Mouse (Mus musculus) myocyte (in vitro differentiated cells): ENCODE data around the gene Rasa4. TPM values are rescaled to one million over a fixed set of nuclear protein-coding genes. Genes with fewer than 3 reads are reported as not detected.
"Not testable (repeated sequence)": the region's sequence is repeated elsewhere in the genome, so short reads cannot be mapped to it uniquely, and the experiment has no call there.

Experiments
- H3K27me3 ChIP-seq: one replicate; pipeline ENCODE4 v1.6.1; 2011; ENCODE audit not compliant: control insufficient read depth, insufficient read depth, insufficient read length
- H3K36me3 ChIP-seq: one replicate; pipeline ENCODE4 v1.6.1; 2011; ENCODE audit not compliant: control insufficient read depth, insufficient read depth
- H3K4me2 ChIP-seq: one replicate; pipeline ENCODE4 v1.6.1; 2011; ENCODE audit warnings: low read depth, control low read depth
- H3K4me3 ChIP-seq: one replicate; pipeline ENCODE4 v1.5.1; 2011; ENCODE audit warnings: mild to moderate bottlenecking, control low read depth, moderate library complexity
- H3K79me2 ChIP-seq: one replicate; pipeline ENCODE4 v1.6.1; 2011; ENCODE audit not compliant: control insufficient read depth, insufficient read depth
- H3ac ChIP-seq: one replicate; pipeline ENCODE4 v1.6.1; 2011; ENCODE audit not compliant: control insufficient read depth, insufficient read length
- CEBPB ChIP-seq: IDR thresholded peaks from 2 replicates; pipeline ENCODE4 v1.6.1; 2011; ENCODE audit warnings: mild to moderate bottlenecking, moderate library complexity; ENCODE audit not compliant: poor library complexity, insufficient read depth, severe bottlenecking
- E2F4 ChIP-seq: IDR thresholded peaks from one replicate; pipeline ENCODE4 v1.6.1; 2011; ENCODE audit warnings: mild to moderate bottlenecking, control low read depth, moderate library complexity; ENCODE audit not compliant: insufficient read depth
- MAX ChIP-seq: IDR thresholded peaks from one replicate; pipeline ENCODE4 v1.6.1; 2011; ENCODE audit warnings: low read depth, mild to moderate bottlenecking, control low read depth
- MYOD1 ChIP-seq, 3 experiments: IDR thresholded peaks; one replicate each; pipeline ENCODE4 v1.6.1; 2011; ENCODE audit warnings: control low read depth in 2 of 3, low read depth in 2 of 3, mild to moderate bottlenecking in 2 of 3, moderate library complexity in 1 of 3; ENCODE audit not compliant: insufficient read length in 2 of 3, control insufficient read depth in 1 of 3
- MYOG ChIP-seq, 3 experiments: IDR thresholded peaks; one replicate each; pipeline ENCODE4 v1.6.1; 2011; ENCODE audit warnings: control low read depth in 2 of 3, low read depth in 2 of 3, mild to moderate bottlenecking in 2 of 3; ENCODE audit not compliant: insufficient read length in 2 of 3, control insufficient read depth in 1 of 3, insufficient read depth in 1 of 3
- POLR2A ChIP-seq: IDR thresholded peaks from one replicate; pipeline ENCODE4 v1.6.1; 2011; ENCODE audit warnings: low read depth, mild to moderate bottlenecking, control low read depth, moderate library complexity; ENCODE audit not compliant: insufficient read length
- POLR2AphosphoS2 ChIP-seq: IDR thresholded peaks from one replicate; pipeline ENCODE4 v1.6.1; 2011; ENCODE audit warnings: low read depth, control low read depth; ENCODE audit not compliant: insufficient read length
- REST ChIP-seq: IDR thresholded peaks from one replicate; pipeline ENCODE4 v1.6.1; 2011; ENCODE audit warnings: mild to moderate bottlenecking, control low read depth, moderate library complexity; ENCODE audit not compliant: insufficient read depth, insufficient read length
- SRF ChIP-seq: IDR thresholded peaks from one replicate; pipeline ENCODE4 v1.6.1; 2011; ENCODE audit warnings: low read depth; ENCODE audit not compliant: control insufficient read depth, insufficient read length
- TCF12 ChIP-seq: IDR thresholded peaks from one replicate; pipeline ENCODE4 v1.6.1; 2011; ENCODE audit warnings: mild to moderate bottlenecking, control low read depth; ENCODE audit not compliant: poor library complexity, insufficient read depth, severe bottlenecking
- TCF3 ChIP-seq: IDR thresholded peaks from one replicate; pipeline ENCODE4 v1.6.1; 2011; ENCODE audit warnings: low read depth, control low read depth; ENCODE audit not compliant: insufficient read length
- USF1 ChIP-seq: IDR thresholded peaks from one replicate; pipeline ENCODE4 v1.6.1; 2011; ENCODE audit warnings: low read depth, mild to moderate bottlenecking, control low read depth, moderate library complexity
- polyA plus RNA-seq: library from polyadenylated mRNA; unstranded; fragments of >200 nt; fragmentation: generic; extraction: Trizol; gene quantifications from one replicate; pipeline ENCODE4 v1.2.1, GENCODE M21; 2012; ENCODE audit warnings: missing spikeins

Gene Rasa4
- polyA plus RNA-seq, 1 experiment, result 26.9 TPM

- Histone ChIP-seq H3K79me2 (no peaks in the 10 kb centered on the region), H3K4me3 (no peak overlapping the region), H3K27me3 (no peaks in the 10 kb centered on the region), H3ac (no peak overlapping the region), H3K4me2 (no peak overlapping the region), H3K36me3 (no peaks in the 10 kb centered on the region)
- no peak for TF ChIP-seq POLR2AphosphoS2
- no peak for TF ChIP-seq CEBPB
- TF ChIP-seq POLR2A, result no peak
- TF ChIP-seq TCF3, result no peak
- no peak for TF ChIP-seq USF1
- TF ChIP-seq MAX, result no peak
- no peak for TF ChIP-seq TCF12
These were observed 61.1 kb downstream of the Rasa4 start for GRCm38 (mm10) chr5:136144606-136145430.

DNA sequence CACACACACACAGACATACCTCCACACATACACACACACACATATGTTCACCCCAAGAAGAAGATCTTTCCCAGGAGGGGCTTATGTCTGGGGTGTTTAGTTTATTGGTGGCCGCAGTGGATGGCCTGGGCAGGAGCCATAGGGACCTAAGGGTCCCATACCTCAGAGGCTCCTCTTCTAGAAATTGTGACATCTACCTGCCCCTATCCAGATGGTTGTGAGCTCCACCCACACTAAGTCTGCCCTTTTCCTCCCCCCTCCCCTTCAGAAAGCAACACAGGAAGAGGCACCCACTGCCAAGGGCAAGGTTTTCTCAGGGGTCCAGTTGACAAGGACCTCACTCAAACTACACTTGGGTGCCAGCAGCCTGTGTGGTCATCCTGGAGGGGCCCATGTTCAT, 63.2 kb downstream of the Rasa4 start:
- H3K4me3 ChIP-seq, result no peak overlapping the region
- no peaks in the 10 kb centered on the region for H3K36me3 ChIP-seq
- no peaks in the 10 kb centered on the region for H3K79me2 ChIP-seq
- H3K4me2 ChIP-seq, result no peak overlapping the region
- no peak overlapping the region for H3ac ChIP-seq
- no peak for TF ChIP-seq CEBPB
- H3K27me3 ChIP-seq, result no peaks in the 10 kb centered on the region

- Histone ChIP-seq H3K79me2 (no peaks in the 10 kb centered on the region), H3K36me3 (no peaks in the 10 kb centered on the region), H3K27me3 (no peaks in the 10 kb centered on the region), H3K4me3 (no peak overlapping the region), H3ac (no peak overlapping the region), H3K4me2 (no peak overlapping the region)
- no peak for TF ChIP-seq REST
- no peak for TF ChIP-seq E2F4
- TF ChIP-seq USF1, result no peak
- TF ChIP-seq MYOD1 (IDR thresholded peaks at IDR 0.05; ENCODE audit: control insufficient read depth in 1 of 3, insufficient read length in 2 of 3, low read depth in 2 of 3), result no peak
- TF ChIP-seq POLR2A, result no peak
- no peak for TF ChIP-seq POLR2AphosphoS2
- TF ChIP-seq MYOG (IDR thresholded peaks at IDR 0.05; ENCODE audit: control insufficient read depth in 1 of 3, insufficient read depth in 1 of 3, insufficient read length in 2 of 3, low read depth in 2 of 3), result no peak
These were observed 64.0 kb downstream of the Rasa4 start for GRCm38 (mm10) chr5:136147704-136148103.

DNA sequence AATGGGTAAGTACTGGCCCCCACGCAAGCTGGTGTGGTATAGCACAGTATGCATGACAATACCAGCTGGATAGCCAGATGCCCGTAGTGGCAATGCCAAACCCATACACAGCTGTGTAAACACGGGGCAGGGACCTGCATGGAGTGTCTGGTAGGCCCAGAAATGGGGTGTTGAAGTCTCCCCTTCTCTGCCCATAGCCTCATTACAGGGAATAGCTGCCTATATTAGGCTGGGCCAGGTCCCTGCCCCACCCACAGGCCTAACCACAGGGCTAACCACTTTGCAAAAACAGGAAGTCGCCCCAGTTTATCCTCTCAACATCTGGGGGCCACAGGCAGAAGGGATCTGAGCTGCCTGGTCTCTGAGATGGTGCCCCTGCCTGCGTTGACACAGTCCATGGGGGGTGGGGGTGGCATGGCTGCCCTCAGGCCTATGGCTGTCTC, 65.4 kb downstream of the Rasa4 start:
- TF ChIP-seq MYOG (IDR thresholded peaks at IDR 0.05; ENCODE audit: control insufficient read depth in 1 of 3, insufficient read depth in 1 of 3, insufficient read length in 2 of 3, low read depth in 2 of 3) (peak in 1 of 3 experiments; percentile 30), MYOD1 (IDR thresholded peaks at IDR 0.05; ENCODE audit: control insufficient read depth in 1 of 3, insufficient read length in 2 of 3, low read depth in 2 of 3) (peak; percentile 25 to 88 (median 77)), TCF12 (peak; percentile 76), TCF3 (peak; percentile 42)
- peak overlapping the region; percentile 12 for H3K4me2 ChIP-seq
- not testable (repeated sequence) for H3K27me3 ChIP-seq, H3K36me3 ChIP-seq, H3K79me2 ChIP-seq, H3K4me3 ChIP-seq, H3ac ChIP-seq

DNA sequence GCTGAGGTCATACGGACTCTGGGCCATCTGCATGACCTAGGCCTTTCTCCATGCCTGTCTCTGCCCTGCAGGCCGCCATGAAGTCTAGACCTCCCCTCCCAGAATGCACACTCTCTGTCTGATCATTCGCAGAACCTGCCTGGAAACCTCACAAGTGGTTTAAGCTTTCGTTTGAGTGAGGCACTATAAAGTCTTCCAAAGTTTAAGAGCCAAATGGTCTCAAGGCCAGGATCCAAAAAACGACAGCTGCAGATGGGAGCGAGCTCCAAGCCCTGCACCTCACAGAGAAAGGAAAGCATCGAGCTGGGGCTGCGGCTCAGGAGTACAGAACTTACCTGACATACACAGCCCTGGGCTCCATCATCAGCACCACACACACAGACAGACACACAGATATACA, 68.6 kb downstream of the Rasa4 start:
- Histone ChIP-seq H3K4me2 (no peak overlapping the region), H3K36me3 (no peaks in the 10 kb centered on the region), H3ac (no peak overlapping the region), H3K27me3 (no peaks in the 10 kb centered on the region), H3K79me2 (no peaks in the 10 kb centered on the region), H3K4me3 (no peak overlapping the region)
- TF ChIP-seq E2F4 (no peak), MYOD1 (IDR thresholded peaks at IDR 0.05; ENCODE audit: control insufficient read depth in 1 of 3, insufficient read length in 2 of 3, low read depth in 2 of 3) (no peak), REST (no peak), MAX (no peak), TCF12 (no peak), POLR2A (no peak), CEBPB (no peak), POLR2AphosphoS2 (no peak), USF1 (no peak), MYOG (IDR thresholded peaks at IDR 0.05; ENCODE audit: control insufficient read depth in 1 of 3, insufficient read depth in 1 of 3, insufficient read length in 2 of 3, low read depth in 2 of 3) (no peak), SRF (no peak), TCF3 (no peak)
